Mouse (Mus musculus) forebrain, postnatal 0 days (tissue): Measurements from ENCODE around the gene Olfr1347. TPM values are rescaled to one million over a fixed set of nuclear protein-coding genes. Genes with fewer than 3 reads are reported as not detected.

ENCODE experiments used
- ATAC-seq: fragments of 200-750 bp; cut with Nextera tagmentation; 2 replicates; pipeline ENCODE4 v1.8.0; 2017; ENCODE audit warnings: mild to moderate bottlenecking, moderate library complexity
- DNase-seq: peaks from one replicate; pipeline ENCODE4 v3.0.0-alpha.2; 2015
- H3K27ac ChIP-seq: fragments of 300-500 bp; sonication (generic); 2 replicates; pipeline ENCODE4 v1.5.1; 2014; ENCODE audit warnings: low read depth, mild to moderate bottlenecking, antibody characterized with exemption, low read length, moderate library complexity, mixed read lengths
- H3K27me3 ChIP-seq: fragments of 300-500 bp; sonication (generic); 2 replicates; pipeline ENCODE4 v1.6.1; 2014; ENCODE audit warnings: mild to moderate bottlenecking, low read length, mixed read lengths; ENCODE audit not compliant: insufficient read depth
- H3K36me3 ChIP-seq: fragments of 300-500 bp; sonication (generic); 2 replicates; pipeline ENCODE4 v1.6.1; 2014; ENCODE audit warnings: mild to moderate bottlenecking, moderate library complexity; ENCODE audit not compliant: insufficient read depth
- H3K4me1 ChIP-seq: fragments of 300-500 bp; sonication (generic); 2 replicates; pipeline ENCODE4 v1.6.1; 2014; ENCODE audit warnings: antibody characterized with exemption; ENCODE audit not compliant: insufficient read depth
- H3K4me2 ChIP-seq: fragments of 300-500 bp; sonication (generic); 2 replicates; pipeline ENCODE4 v1.6.1; 2014; ENCODE audit warnings: low read depth, mild to moderate bottlenecking, moderate library complexity
- H3K4me3 ChIP-seq: fragments of 300-500 bp; sonication (generic); 2 replicates; pipeline ENCODE4 v1.5.1; 2014; ENCODE audit warnings: low read depth, low read length, mixed read lengths
- H3K9ac ChIP-seq: fragments of 300-500 bp; sonication (generic); 2 replicates; pipeline ENCODE4 v1.6.1; 2014; ENCODE audit warnings: mild to moderate bottlenecking
- H3K9me3 ChIP-seq: fragments of 300-500 bp; sonication (generic); 2 replicates; pipeline ENCODE4 v1.6.1; 2016; ENCODE audit warnings: low read length
- CTCF ChIP-seq: sonication (generic); IDR thresholded peaks from 2 replicates; pipeline ENCODE4 v1.5.1; 2016; ENCODE audit warnings: antibody characterized with exemption, control low read depth, low read depth
- WGBS: fragments of 180-500 bp; shearing (Covaris S2); extraction: QIAGEN DNeasy Blood & Tissue Kit; methylation state at CpG from one replicate; pipeline ENCODE4 v1.1.7; 2014; 5-methylcytosine and 5-hydroxymethylcytosine counted together
- polyA plus RNA-seq: library from polyadenylated mRNA; unstranded; fragments of >200 nt; fragmentation: Nextera tagmentation; extraction: Ambion mirVana; gene quantifications from 2 replicates; pipeline ENCODE4 v1.2.1, GENCODE M21; 2015
- total RNA-seq: library from RNA; depleted of rRNA; stranded (reverse); fragments of >200 nt; gene quantifications from 2 replicates; pipeline ENCODE4 v1.2.3, GENCODE M21; 2014; rRNA removed

Olfr1347 gene
- total and polyA plus RNA-seq, 2 experiments from 2014 or later, result not detected

DNA sequence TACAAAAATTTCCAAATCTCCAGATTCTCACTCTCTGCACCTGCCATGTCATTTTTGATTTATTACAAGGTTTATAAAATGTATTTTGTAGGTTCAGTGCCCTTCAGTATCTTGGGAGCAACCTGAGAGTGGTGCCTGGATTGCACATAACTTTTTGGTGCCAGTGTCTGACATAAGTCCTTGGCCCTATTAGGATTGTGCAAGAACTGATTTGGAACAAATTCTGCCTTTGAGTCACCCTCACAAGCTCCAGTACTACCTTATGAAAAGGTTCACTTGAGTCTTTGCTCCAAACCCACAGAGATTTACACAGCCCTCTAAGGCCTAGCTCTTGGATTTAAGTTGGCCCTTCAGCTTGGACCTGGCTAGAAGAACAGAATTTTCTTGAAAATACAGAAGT lies 32.6 kb downstream of the Olfr1347 start, which contains the start of gene Olfr1346:
Olfr1346 (plus strand) TSS at position 151 of the 400 bp plus-strand sequence.
- no peaks in the 10 kb centered on the region for H3K9me3 ChIP-seq
- no peaks in the 10 kb centered on the region for H3K27me3 ChIP-seq
- no peak for DNase-seq
- H3K36me3 ChIP-seq, result no peaks in the 10 kb centered on the region
- no peak within 1 kb of the TSS for H3K4me3 ChIP-seq
- ATAC-seq, result no peak
- H3K27ac ChIP-seq, result no peak within 1 kb of the TSS
- TF ChIP-seq CTCF, result no peak
- H3K4me1 ChIP-seq, result no peaks in the 10 kb centered on the region
- H3K9ac ChIP-seq, result no peak within 1 kb of the TSS
- no peak within 1 kb of the TSS for H3K4me2 ChIP-seq

DNA sequence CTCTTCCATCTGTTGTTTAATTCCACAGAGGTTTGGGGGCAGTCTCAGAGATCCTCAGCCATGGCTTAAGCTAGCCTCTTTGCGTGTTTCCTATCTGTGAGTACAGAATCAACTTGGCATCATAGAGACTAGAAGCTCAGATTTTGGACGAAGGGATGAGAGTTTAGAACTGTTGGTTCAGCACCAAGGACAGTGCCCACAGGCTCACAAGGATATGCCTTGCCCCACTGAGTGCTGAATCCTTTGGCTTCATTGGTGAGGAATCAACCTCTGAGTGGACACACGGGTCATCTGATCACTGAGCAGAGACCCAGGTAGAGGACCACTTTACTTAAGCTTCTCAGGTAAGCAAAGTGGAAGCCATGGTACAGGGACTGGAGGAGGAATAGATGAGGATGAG lies 43.2 kb downstream of the Olfr1347 start:
- H3K27ac ChIP-seq, result no peak overlapping the region
- H3K9me3 ChIP-seq, result no peaks in the 10 kb centered on the region
- H3K9ac ChIP-seq, result no peak overlapping the region
- DNase-seq (no peak), ATAC-seq (no peak)
- H3K4me3 ChIP-seq, result no peak overlapping the region
- no peaks in the 10 kb centered on the region for H3K4me1 ChIP-seq
- H3K27me3 ChIP-seq, result no peaks in the 10 kb centered on the region
- H3K4me2 ChIP-seq, result no peak overlapping the region
- no peaks in the 10 kb centered on the region for H3K36me3 ChIP-seq
- 47% methylated on average over 3 of the region's 3 CpGs for WGBS
- no peak for TF ChIP-seq CTCF

GRCm38 (mm10) chr7:6455868-6456267 lies 43.7 kb downstream of the Olfr1347 start, which contains the start of gene Olfr1336:
Olfr1336 (plus strand) TSS chr7:6456168.
- Histone ChIP-seq H3K9ac (no peak within 1 kb of the TSS), H3K27me3 (no peaks in the 10 kb centered on the region), H3K36me3 (no peaks in the 10 kb centered on the region), H3K9me3 (no peaks in the 10 kb centered on the region), H3K4me3 (no peak within 1 kb of the TSS), H3K4me2 (no peak within 1 kb of the TSS), H3K27ac (no peak within 1 kb of the TSS), H3K4me1 (no peaks in the 10 kb centered on the region)
- no peak for TF ChIP-seq CTCF
- no peak for ATAC-seq
- no peak for DNase-seq

DNA sequence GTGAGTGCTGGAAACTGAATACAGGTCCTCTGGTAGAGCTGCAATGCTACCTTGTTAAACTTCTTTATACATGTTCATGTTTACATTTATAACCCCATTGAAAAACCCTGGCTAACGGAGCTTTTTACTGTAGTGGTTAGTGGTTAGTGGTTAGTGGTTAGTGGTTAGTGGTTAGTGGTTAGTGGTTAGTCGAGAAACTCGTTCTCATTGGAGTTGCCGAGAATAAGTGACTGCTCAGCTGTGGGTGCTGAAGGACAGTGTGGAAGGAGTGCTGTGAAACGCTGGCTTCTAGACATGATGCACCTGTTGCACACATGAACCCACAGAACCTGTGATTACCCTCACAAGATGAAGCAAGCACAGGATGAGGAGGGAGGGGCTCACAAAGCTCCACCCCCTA lies 51.8 kb downstream of the Olfr1347 start:
- ATAC-seq (no peak), DNase-seq (no peak)
- H3K9me3 ChIP-seq, result no peaks in the 10 kb centered on the region
- H3K4me2 ChIP-seq, result no peak overlapping the region
- no peak for TF ChIP-seq CTCF
- H3K4me3 ChIP-seq, result no peak overlapping the region
- 89% methylated on average over 5 of the region's 5 CpGs for WGBS
- H3K36me3 ChIP-seq, result no peaks in the 10 kb centered on the region
- no peak overlapping the region for H3K9ac ChIP-seq
- no peaks in the 10 kb centered on the region for H3K27me3 ChIP-seq
- H3K27ac ChIP-seq, result no peak overlapping the region
- H3K4me1 ChIP-seq, result no peaks in the 10 kb centered on the region

DNA sequence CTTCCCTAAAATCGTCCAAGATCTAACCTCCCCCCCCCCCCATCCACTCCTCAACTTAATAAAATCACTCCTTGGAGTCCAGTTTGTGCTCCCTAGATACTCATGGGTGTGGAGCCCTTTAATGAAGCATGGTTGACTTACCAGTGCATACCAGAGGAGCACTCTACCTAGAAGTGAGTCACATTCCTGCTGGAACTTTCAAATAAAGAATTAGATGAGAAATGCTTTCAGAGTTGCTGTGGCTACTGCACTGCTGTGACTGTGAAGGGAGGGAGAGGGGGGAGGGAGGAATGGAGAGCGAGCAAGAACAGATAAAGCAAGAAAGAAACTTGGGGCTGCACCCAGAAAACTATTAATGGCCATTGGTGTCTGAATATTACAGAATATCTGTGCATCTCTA lies 58.4 kb downstream of the Olfr1347 start:
- H3K36me3 ChIP-seq, result no peaks in the 10 kb centered on the region
- no peaks in the 10 kb centered on the region for H3K9me3 ChIP-seq
- DNase-seq (no peak), ATAC-seq (no peak)
- no peak overlapping the region for H3K4me3 ChIP-seq
- no peak overlapping the region for H3K27ac ChIP-seq
- H3K4me1 ChIP-seq, result no peaks in the 10 kb centered on the region
- no peak overlapping the region for H3K9ac ChIP-seq
- no peaks in the 10 kb centered on the region for H3K27me3 ChIP-seq
- TF ChIP-seq CTCF, result no peak
- H3K4me2 ChIP-seq, result no peak overlapping the region
- 59% methylated on average over 2 of the region's 2 CpGs for WGBS

- Histone ChIP-seq H3K36me3 (no peaks in the 10 kb centered on the region), H3K27ac (no peak within 1 kb of the TSS), H3K4me2 (no peak within 1 kb of the TSS), H3K27me3 (no peaks in the 10 kb centered on the region), H3K9me3 (no peaks in the 10 kb centered on the region), H3K4me1 (peaks cover 8% of the 10 kb centered on the region; the same call in 1 of the 2 replicates), H3K9ac (no peak within 1 kb of the TSS), H3K4me3 (no peak within 1 kb of the TSS)
- DNase-seq, result no peak
- 74% methylated on average over 3 of the region's 3 CpGs for WGBS
- no peak for ATAC-seq
- TF ChIP-seq CTCF, result no peak
These were observed 61.2 kb downstream of the Olfr1347 start, which contains the start of gene Olfr1344 for GRCm38 (mm10) chr7:6438388-6438787. Olfr1344 (plus strand) TSS chr7:6438688.

Other genes starting within 250 kb of the Olfr1347 start
- not detected in 2 replicates for gene Epp13, start 247.0 kb downstream of the Olfr1347 start, total RNA-seq
- gene Epp13, start 247.0 kb downstream of the Olfr1347 start, polyA plus RNA-seq, result 0.40 and 0.44 TPM in 2 replicates
- gene Zfp667, start 213.2 kb downstream of the Olfr1347 start, total RNA-seq, result 6.9 and 10.0 TPM in 2 replicates
- gene Zfp667, start 213.2 kb downstream of the Olfr1347 start, polyA plus RNA-seq, result 9.9 and 13.1 TPM in 2 replicates
- 12.3 and 13.1 TPM in 2 replicates for gene Zfp583, start 168.5 kb downstream of the Olfr1347 start, total RNA-seq
- gene Zfp583, start 168.5 kb downstream of the Olfr1347 start, polyA plus RNA-seq, result 11.7 and 13.2 TPM in 2 replicates
- gene Gm3854, start 156.0 kb downstream of the Olfr1347 start, total RNA-seq, result 5.8 and 7.8 TPM in 2 replicates
- 1.5 and 4.6 TPM in 2 replicates for gene Gm3854, start 156.0 kb downstream of the Olfr1347 start, polyA plus RNA-seq
- 4.0 and 4.5 TPM in 2 replicates for gene Zfp78, start 136.5 kb downstream of the Olfr1347 start, total RNA-seq
- 1.5 and 3.3 TPM in 2 replicates for gene Zfp78, start 136.5 kb downstream of the Olfr1347 start, polyA plus RNA-seq
- gene Zfp28, start 116.5 kb downstream of the Olfr1347 start, total RNA-seq, result 15.4 and 27.4 TPM in 2 replicates
- 19.8 and 20.7 TPM in 2 replicates for gene Zfp28, start 116.5 kb downstream of the Olfr1347 start, polyA plus RNA-seq
- gene Smim17, start 101.0 kb downstream of the Olfr1347 start, total RNA-seq, result 15.4 and 17.5 TPM in 2 replicates
- 3.7 and 3.9 TPM in 2 replicates for gene Smim17, start 101.0 kb downstream of the Olfr1347 start, polyA plus RNA-seq
- gene Gm20715, start 89.5 kb downstream of the Olfr1347 start, total RNA-seq, result 0.24 and 0.54 TPM in 2 replicates
- gene Gm20715, start 89.5 kb downstream of the Olfr1347 start, polyA plus RNA-seq, result not detected in 2 replicates
- gene Olfr1344, start 61.1 kb downstream of the Olfr1347 start, total RNA-seq, result 0.23 TPM in 1 of 2 replicates, not detected in the other
- 0.07 and 0.09 TPM in 2 replicates for gene Olfr1344, start 61.1 kb downstream of the Olfr1347 start, polyA plus RNA-seq
- not detected in 2 replicates for gene Olfr1336, start 43.6 kb downstream of the Olfr1347 start, total RNA-seq
- not detected in 2 replicates for gene Olfr1336, start 43.6 kb downstream of the Olfr1347 start, polyA plus RNA-seq
- gene Olfr1346, start 32.7 kb downstream of the Olfr1347 start, total RNA-seq, result not detected in 2 replicates
- gene Olfr1346, start 32.7 kb downstream of the Olfr1347 start, polyA plus RNA-seq, result not detected in 2 replicates
- not detected in 2 replicates for gene Olfr5, start 12.8 kb downstream of the Olfr1347 start, total RNA-seq
- gene Olfr5, start 12.8 kb downstream of the Olfr1347 start, polyA plus RNA-seq, result not detected in 2 replicates
- not detected in 2 replicates for gene Olfr1348, start 9.0 kb upstream of the Olfr1347 start, total RNA-seq
- not detected in 2 replicates for gene Olfr1348, start 9.0 kb upstream of the Olfr1347 start, polyA plus RNA-seq
- not detected in 2 replicates for gene Olfr1349, start 23.2 kb upstream of the Olfr1347 start, total RNA-seq
- gene Olfr1349, start 23.2 kb upstream of the Olfr1347 start, polyA plus RNA-seq, result not detected in 2 replicates
- not detected in 2 replicates for gene Olfr1350, start 65.1 kb upstream of the Olfr1347 start, total RNA-seq
- not detected in 2 replicates for gene Olfr1350, start 65.1 kb upstream of the Olfr1347 start, polyA plus RNA-seq
- gene Zim1, start 196.7 kb upstream of the Olfr1347 start, total RNA-seq, result 20.5 and 29.1 TPM in 2 replicates
- 2.6 and 4.7 TPM in 2 replicates for gene Zim1, start 196.7 kb upstream of the Olfr1347 start, polyA plus RNA-seq
- 81.1 and 139 TPM in 2 replicates for gene Peg3, start 230.7 kb upstream of the Olfr1347 start, total RNA-seq
- gene Peg3, start 230.7 kb upstream of the Olfr1347 start, polyA plus RNA-seq, result 18.1 and 43.7 TPM in 2 replicates
- gene Usp29, start 230.8 kb upstream of the Olfr1347 start, total RNA-seq, result 61.8 and 97.8 TPM in 2 replicates
- 10.8 and 21.9 TPM in 2 replicates for gene Usp29, start 230.8 kb upstream of the Olfr1347 start, polyA plus RNA-seq